Comparison of ENCODE assay signal across 18 mouse cellular contexts in genomic region chr12:52289594-52289993, GRCm38 (mm10).
DNase-seq lines count a peak whose midpoint lies in the region; ATAC-seq and TF ChIP-seq lines count a peak whose summit lies in the region.
"Had no signal": no experiment of that assay in that cellular context is flagged by ENCODE, and none has a peak within 500 bp of the region (broad histone marks: within the 10 kb centered on the region; RNA-seq: fewer than 3 reads in every experiment).

No protein-coding gene starts in this region.

- 71% methylated on average over 10 of the region's 10 CpGs for WGBS in heart, embryonic 16.5 days
- WGBS in heart, embryonic 11.5 days (ENCODE audit: insufficient replicate concordance), result 78% methylated on average over 10 of the region's 10 CpGs
- WGBS in embryonic facial prominence, embryonic 14.5 days, result 61% methylated on average over 10 of the region's 10 CpGs
- 79% methylated on average over 10 of the region's 10 CpGs for WGBS in limb, embryonic 10.5 days
- 39% methylated on average over 10 of the region's 10 CpGs for WGBS in midbrain, embryonic 16.5 days
- WGBS in cerebellum, adult 2 months, result 76% methylated on average over 10 of the region's 10 CpGs

- no peaks in the 10 kb centered on the region for H3K9me3 ChIP-seq in heart, embryonic 16.5 days (replicated peaks; ENCODE audit: control insufficient read depth, low read length)
- H3K9me3 ChIP-seq in heart, embryonic 11.5 days (replicated peaks; ENCODE audit: control insufficient read depth, low read length), result no peaks in the 10 kb centered on the region
- no peaks in the 10 kb centered on the region for H3K9me3 ChIP-seq in embryonic facial prominence, embryonic 14.5 days (ENCODE audit: control insufficient read depth, low read length)
- H3K9me3 ChIP-seq in limb, embryonic 10.5 days (replicated peaks), result no peaks in the 10 kb centered on the region
- no peaks in the 10 kb centered on the region for H3K9me3 ChIP-seq in midbrain, embryonic 16.5 days (replicated peaks; ENCODE audit: control insufficient read depth, low read length, poor library complexity, severe bottlenecking)
- H3K9me3 ChIP-seq: G1E had no signal

- H3K9ac ChIP-seq in heart, embryonic 16.5 days (ENCODE audit: low read length), result no peak overlapping the region
- no peak overlapping the region for H3K9ac ChIP-seq in heart, embryonic 11.5 days (ENCODE audit: low read depth, low read length)
- H3K9ac ChIP-seq in embryonic facial prominence, embryonic 14.5 days (ENCODE audit: low read depth, low read length), result no peak overlapping the region
- peak overlapping the region; percentile 21; the same call in 1 of the 2 replicates for H3K9ac ChIP-seq in midbrain, embryonic 16.5 days (ENCODE audit: low read depth, low read length)

- no peaks in the 10 kb centered on the region for H3K27me3 ChIP-seq in heart, embryonic 16.5 days (ENCODE audit: control insufficient read depth, insufficient read depth, low read length)
- H3K27me3 ChIP-seq in heart, embryonic 11.5 days (ENCODE audit: control insufficient read depth, insufficient read depth, low read length), result no peaks in the 10 kb centered on the region
- no peaks in the 10 kb centered on the region for H3K27me3 ChIP-seq in embryonic facial prominence, embryonic 14.5 days (replicated peaks; ENCODE audit: control insufficient read depth, insufficient read depth, low read length)
- H3K27me3 ChIP-seq in limb, embryonic 10.5 days (ENCODE audit: low read depth, poor library complexity, severe bottlenecking), result no peaks in the 10 kb centered on the region
- H3K27me3 ChIP-seq in midbrain, embryonic 16.5 days (ENCODE audit: control insufficient read depth, insufficient read depth, low read depth, low read length), result no peaks in the 10 kb centered on the region
- no peaks in the 10 kb centered on the region for H3K27me3 ChIP-seq in cerebellum, adult 2 months (ENCODE audit: control insufficient read depth, insufficient read depth, low read length)

- peak; percentile 21 for DNase-seq in embryonic facial prominence, embryonic 14.5 days (ENCODE audit: low spot score)
- no peak for DNase-seq in limb, embryonic 10.5 days (ENCODE audit: low spot score)
- DNase-seq in cerebellum, adult 2 months, result no peak
- DNase-seq in frontal cortex, postnatal 36 days (ENCODE audit: low spot score in 2 of 2), result no peak
- no peak for DNase-seq in cerebellum, adult 9-11 months
- DNase-seq: cerebellum, adult 8-10 months; gastrocnemius, postnatal 25 days; kidney, adult 9 months; lung, adult 18-20 months; thymus, adult 18-20 months had no signal

- no peak for TF ChIP-seq CTCF in cerebellum, adult 2 months (IDR thresholded peaks at IDR 0.05; ENCODE audit: borderline replicate concordance, insufficient read depth, low read depth, low read length)

- TF ChIP-seq POLR2A in cerebellum, adult 2 months (IDR thresholded peaks at IDR 0.05; ENCODE audit: borderline replicate concordance, insufficient read depth, low read length), result no peak

- H3K4me3 ChIP-seq in heart, embryonic 16.5 days (ENCODE audit: low read length), result no peak overlapping the region
- no peak overlapping the region for H3K4me3 ChIP-seq in heart, embryonic 11.5 days (ENCODE audit: low read depth, low read length)
- no peak overlapping the region for H3K4me3 ChIP-seq in embryonic facial prominence, embryonic 14.5 days (ENCODE audit: low read depth, low read length)
- no peak overlapping the region for H3K4me3 ChIP-seq in limb, embryonic 10.5 days
- no peak overlapping the region for H3K4me3 ChIP-seq in midbrain, embryonic 16.5 days (ENCODE audit: low read depth, low read length)
- H3K4me3 ChIP-seq in cerebellum, adult 2 months (replicated peaks; ENCODE audit: insufficient read depth, low read depth, low read length), result no peak overlapping the region
- H3K4me3 ChIP-seq: erythroblast, embryonic 14.5 days; layer of hippocampus, adult 2 months; myocyte had no signal

- no peaks in the 10 kb centered on the region for H3K36me3 ChIP-seq in heart, embryonic 16.5 days (ENCODE audit: control insufficient read depth, insufficient read depth)
- no peaks in the 10 kb centered on the region for H3K36me3 ChIP-seq in heart, embryonic 11.5 days (ENCODE audit: control insufficient read depth, insufficient read depth, low read length)
- no peaks in the 10 kb centered on the region for H3K36me3 ChIP-seq in embryonic facial prominence, embryonic 14.5 days (ENCODE audit: control insufficient read depth, insufficient read depth, low read length)
- H3K36me3 ChIP-seq in limb, embryonic 10.5 days, result no peaks in the 10 kb centered on the region
- no peaks in the 10 kb centered on the region for H3K36me3 ChIP-seq in midbrain, embryonic 16.5 days (ENCODE audit: control insufficient read depth, insufficient read depth, low read length)
- H3K36me3 ChIP-seq: G1E had no signal

- H3K4me1 ChIP-seq in heart, embryonic 16.5 days (ENCODE audit: control insufficient read depth, insufficient read depth, low read length), result peaks cover 6% of the 10 kb centered on the region; the same call in 1 of the 2 replicates
- H3K4me1 ChIP-seq in heart, embryonic 11.5 days (ENCODE audit: control insufficient read depth, insufficient read depth, low read length), result peaks cover 7% of the 10 kb centered on the region; the same call in 1 of the 2 replicates
- peaks cover 14% of the 10 kb centered on the region for H3K4me1 ChIP-seq in embryonic facial prominence, embryonic 14.5 days (ENCODE audit: control insufficient read depth, insufficient read depth, low read length)
- peaks cover 42% of the 10 kb centered on the region for H3K4me1 ChIP-seq in limb, embryonic 10.5 days
- peaks cover 17% of the 10 kb centered on the region for H3K4me1 ChIP-seq in midbrain, embryonic 16.5 days (ENCODE audit: control insufficient read depth, insufficient read depth, low read length)
- H3K4me1 ChIP-seq in cerebellum, adult 2 months (ENCODE audit: control insufficient read depth, insufficient read depth, low read length), result no peaks in the 10 kb centered on the region

- ATAC-seq in heart, embryonic 16.5 days (replicated peaks; ENCODE audit: extremely low read depth, insufficient read depth, low FRiP score), result no peak
- ATAC-seq in heart, embryonic 11.5 days (replicated peaks; ENCODE audit: insufficient number of reproducible peaks, low FRiP score, low TSS enrichment), result no peak
- ATAC-seq in embryonic facial prominence, embryonic 14.5 days (ENCODE audit: low read depth), result no peak
- peak; percentile 47 for ATAC-seq in midbrain, embryonic 16.5 days
- ATAC-seq: activated CD4-positive, CD25-positive, alpha-beta regulatory T cell, adult 4 months had no signal

- H3K4me2 ChIP-seq in heart, embryonic 16.5 days (ENCODE audit: low read depth, low read length), result no peak overlapping the region
- H3K4me2 ChIP-seq in heart, embryonic 11.5 days, result no peak overlapping the region
- no peak overlapping the region for H3K4me2 ChIP-seq in embryonic facial prominence, embryonic 14.5 days (ENCODE audit: low read depth, low read length)
- H3K4me2 ChIP-seq in midbrain, embryonic 16.5 days (ENCODE audit: low read length), result peak overlapping the region; percentile 3; the same call in 1 of the 2 replicates

- 0 out of 2 replicates have a peak overlapping the region, but pooled peaks have one; percentile 3 for H3K27ac ChIP-seq in heart, embryonic 16.5 days (ENCODE audit: low read length)
- no peak overlapping the region for H3K27ac ChIP-seq in heart, embryonic 11.5 days (ENCODE audit: low read depth, low read length)
- no peak overlapping the region for H3K27ac ChIP-seq in embryonic facial prominence, embryonic 14.5 days (replicated peaks; ENCODE audit: low read depth, low read length)
- H3K27ac ChIP-seq in limb, embryonic 10.5 days, result peak overlapping the region; percentile 51; the same call in 1 of the 2 replicates
- H3K27ac ChIP-seq in midbrain, embryonic 16.5 days (ENCODE audit: low read length), result peak overlapping the region; percentile 69
- no peak overlapping the region for H3K27ac ChIP-seq in cerebellum, adult 2 months (ENCODE audit: insufficient read depth, low read length)

Comparison
In these comparisons a context has a peak if more than half of its experiments do, and no peak if none do; other contexts are left out.
1. H3K27ac ChIP-seq: peak in heart, embryonic 16.5 days (single experiment), limb, embryonic 10.5 days (single experiment) and midbrain, embryonic 16.5 days (single experiment); none in heart, embryonic 11.5 days (single experiment), embryonic facial prominence, embryonic 14.5 days (single experiment) and cerebellum, adult 2 months (single experiment).